Mouse (Mus musculus): Measurements from ENCODE around the gene Plaur.

GRCm38 (mm10) chr7:24442313-24442712 is 20.0 kb upstream of the Plaur start:
- TF ChIP-seq ZNF384 (IDR thresholded peaks at IDR 0.05; ENCODE audit: low read depth, low read length) (no peak), HCFC1 (IDR thresholded peaks at IDR 0.05; ENCODE audit: borderline replicate concordance, insufficient read depth, low read length) (no peak), CHD2 (IDR thresholded peaks at IDR 0.05; ENCODE audit: low read depth, low read length) (no peak), ZC3H11A (IDR thresholded peaks at IDR 0.05; ENCODE audit: borderline replicate concordance, low read depth, low read length) (no peak), MAFK (IDR thresholded peaks at IDR 0.05; ENCODE audit: insufficient read depth, low read depth, low read length) (no peak)

Measured in ES-E14 (cell line).